Mouse (Mus musculus) ES-CJ7 (cell line): ENCODE measurements around the gene Rex1bd.

Experiments used
- DNase-seq: peaks from one replicate; pipeline ENCODE4 v3.0.0; 2011; ENCODE audit warnings: low read depth, low spot score

Gene Rex1bd

DNA sequence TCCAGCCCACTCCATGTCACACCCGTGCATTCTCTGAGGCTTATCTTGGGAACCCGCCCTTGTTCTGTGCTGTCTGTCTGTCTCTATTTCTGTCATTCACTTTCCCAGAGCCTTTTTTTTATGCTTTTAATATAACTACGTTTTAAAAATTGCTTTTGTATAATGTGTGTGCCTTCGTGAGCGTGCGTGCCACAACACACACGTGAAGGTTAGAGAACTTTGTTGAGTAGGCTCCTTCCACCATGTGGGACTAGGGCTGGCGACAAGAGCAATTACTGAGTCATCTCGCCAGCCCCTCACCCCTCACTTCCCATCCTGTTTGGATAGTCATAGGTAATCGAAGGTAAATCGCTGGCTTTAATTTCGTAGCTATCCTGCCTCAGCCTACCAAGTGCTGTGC lies 4.0 kb downstream of the Rex1bd start:
- peak; percentile 14 for DNase-seq

DNA sequence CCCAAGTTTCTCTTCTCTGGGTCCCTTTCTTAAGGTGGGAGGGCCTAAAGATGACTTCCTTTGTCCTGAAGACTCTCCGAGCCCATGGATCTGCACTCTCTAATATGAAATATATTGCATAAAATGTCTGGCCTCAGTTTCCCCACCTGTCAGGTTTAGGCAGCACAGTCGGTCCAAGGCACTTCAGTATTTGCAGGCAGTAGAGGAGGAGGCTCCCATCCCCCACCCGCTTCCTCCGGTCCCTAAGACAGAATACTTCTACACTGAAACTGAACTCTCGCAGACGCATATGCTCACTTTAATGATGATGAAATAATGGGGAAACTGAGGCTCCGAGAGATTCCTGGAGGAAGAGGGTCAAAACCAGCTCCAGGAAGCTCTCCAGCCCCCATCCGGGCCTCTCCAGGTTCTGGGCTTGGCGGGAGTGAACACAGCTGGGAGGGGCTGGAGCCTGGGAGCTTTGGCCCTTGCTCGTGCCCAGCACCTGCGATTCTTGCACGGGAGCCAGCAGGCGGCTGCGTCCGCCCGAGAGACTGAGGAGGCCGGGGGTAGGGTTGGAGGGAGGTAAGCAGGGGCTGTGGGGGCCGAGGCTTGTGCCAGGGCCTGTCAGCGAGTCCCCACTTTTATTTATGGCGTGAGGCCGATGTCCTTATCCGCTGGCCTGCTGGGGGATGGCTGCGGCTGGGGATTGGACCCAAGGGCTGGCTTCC lies 4.6 kb downstream of the Rex1bd start:
- DNase-seq, result peak; percentile 27

DNA sequence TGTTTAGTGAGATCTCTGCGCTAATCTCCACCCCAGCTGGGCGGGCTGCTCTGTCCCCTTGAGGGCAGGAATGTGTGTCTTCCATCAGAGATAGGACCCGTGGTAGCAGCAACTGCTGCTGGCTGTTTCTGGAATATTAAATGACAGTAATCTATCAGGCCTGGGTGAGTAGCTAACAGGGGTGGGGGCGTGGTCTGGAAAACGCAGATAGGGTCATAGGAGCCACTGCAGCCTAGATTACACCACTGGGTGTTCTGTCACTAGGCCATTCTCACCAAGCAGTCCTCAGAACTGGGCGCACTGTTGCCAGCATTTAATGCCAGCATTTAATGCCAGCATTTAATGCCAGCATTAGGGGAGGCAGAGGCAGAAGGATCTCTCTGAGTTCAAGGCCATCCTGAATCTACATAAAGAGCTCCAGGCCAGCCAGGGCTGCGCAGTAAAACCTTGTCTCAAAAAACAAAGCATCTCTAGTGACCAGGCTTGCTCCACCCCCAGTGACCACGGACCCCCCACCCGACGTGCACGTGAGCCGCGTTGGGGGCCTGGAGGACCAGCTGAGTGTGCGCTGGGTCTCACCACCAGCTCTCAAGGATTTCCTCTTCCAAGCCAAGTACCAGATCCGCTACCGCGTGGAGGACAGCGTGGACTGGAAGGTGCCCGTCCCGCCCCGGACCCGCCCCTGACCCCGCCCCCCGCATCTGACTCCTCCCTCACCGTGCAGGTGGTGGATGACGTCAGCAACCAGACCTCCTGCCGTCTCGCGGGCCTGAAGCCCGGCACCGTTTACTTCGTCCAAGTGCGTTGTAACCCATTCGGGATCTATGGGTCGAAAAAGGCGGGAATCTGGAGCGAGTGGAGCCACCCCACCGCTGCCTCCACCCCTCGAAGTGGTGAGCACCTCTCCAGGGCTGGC lies 5.9 kb downstream of the Rex1bd start:
- peak; percentile 69 for DNase-seq

DNA sequence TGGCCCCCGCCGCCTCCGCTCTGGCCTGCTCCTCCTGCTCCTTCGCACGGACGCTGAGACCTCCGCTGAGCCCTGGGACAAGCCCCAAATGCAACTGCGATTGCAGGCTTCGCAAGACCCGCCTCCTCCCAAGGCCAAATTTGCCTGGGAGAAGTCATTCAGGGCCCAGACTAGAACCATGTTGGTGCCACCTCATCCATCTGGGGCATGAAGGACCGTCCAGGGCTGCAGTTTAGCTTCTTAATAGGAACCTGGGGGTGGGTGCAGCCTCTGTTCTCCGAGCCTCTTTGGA lies 10.8 kb downstream of the Rex1bd start:
- DNase-seq, result peak; percentile 26

DNA sequence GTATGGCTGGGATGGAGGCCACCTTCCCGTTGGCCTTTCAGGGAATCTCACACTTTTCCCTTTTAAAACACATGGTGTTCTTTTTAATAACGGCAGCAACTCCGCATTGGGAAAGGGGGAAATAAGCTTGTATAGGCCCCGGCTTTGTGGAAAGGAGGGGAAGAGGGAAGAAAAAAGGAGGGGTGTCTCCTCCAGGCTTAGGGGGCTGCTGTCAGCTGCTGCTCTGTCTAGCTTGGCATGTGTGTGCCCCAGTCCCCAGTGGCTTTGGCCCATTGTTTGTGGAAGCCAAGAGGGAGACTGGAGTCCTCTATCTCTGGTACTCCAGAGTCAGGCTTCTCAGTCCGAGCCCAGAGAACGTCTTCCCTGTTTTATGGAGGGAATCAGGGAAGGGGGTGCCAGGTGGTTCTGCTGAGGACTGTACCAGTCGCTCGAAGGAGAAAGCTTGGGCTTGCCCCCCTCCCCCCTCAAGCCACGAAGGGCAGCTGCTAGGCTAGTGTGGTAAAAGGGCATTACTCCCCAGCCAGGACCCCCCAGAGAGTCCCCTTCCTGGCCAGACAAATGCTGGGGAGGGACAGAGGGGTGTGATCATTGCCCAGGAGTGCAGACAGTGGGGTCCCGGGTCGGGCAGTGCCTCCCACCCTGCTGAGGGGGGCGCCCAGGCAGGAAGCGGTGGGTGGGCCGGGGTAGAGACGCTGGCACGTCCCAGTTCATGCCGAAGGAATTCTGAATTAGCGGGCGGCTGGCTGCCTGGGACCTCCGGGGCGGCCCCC lies 11.4 kb downstream of the Rex1bd start:
- DNase-seq, result no peak

DNA sequence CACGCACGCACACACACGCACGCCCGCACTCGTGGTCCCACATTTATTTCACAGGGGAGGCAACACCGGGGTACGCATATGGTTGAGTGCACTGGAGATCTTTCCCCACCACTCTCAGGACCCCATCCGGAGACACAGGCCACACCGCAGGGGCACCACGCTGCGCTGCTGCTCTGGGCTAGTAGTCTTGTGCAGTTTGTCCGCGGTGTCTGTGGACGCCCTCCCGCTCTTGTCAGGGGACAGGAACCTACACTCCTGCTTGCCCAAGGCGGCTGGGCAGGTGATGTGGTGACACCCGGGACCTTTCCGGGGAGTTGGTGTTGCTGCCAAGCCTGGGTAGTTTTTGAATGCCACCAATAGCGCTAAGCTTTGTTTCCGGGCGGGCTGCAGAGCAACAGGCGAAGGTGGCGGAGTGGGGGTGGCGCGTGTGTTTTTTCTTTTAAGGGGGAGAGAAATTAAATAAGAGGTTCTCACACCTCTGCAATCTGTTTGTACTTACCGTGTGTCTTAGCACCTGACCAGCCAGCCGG lies 12.1 kb downstream of the Rex1bd start:
- peak; percentile 36 for DNase-seq

DNA sequence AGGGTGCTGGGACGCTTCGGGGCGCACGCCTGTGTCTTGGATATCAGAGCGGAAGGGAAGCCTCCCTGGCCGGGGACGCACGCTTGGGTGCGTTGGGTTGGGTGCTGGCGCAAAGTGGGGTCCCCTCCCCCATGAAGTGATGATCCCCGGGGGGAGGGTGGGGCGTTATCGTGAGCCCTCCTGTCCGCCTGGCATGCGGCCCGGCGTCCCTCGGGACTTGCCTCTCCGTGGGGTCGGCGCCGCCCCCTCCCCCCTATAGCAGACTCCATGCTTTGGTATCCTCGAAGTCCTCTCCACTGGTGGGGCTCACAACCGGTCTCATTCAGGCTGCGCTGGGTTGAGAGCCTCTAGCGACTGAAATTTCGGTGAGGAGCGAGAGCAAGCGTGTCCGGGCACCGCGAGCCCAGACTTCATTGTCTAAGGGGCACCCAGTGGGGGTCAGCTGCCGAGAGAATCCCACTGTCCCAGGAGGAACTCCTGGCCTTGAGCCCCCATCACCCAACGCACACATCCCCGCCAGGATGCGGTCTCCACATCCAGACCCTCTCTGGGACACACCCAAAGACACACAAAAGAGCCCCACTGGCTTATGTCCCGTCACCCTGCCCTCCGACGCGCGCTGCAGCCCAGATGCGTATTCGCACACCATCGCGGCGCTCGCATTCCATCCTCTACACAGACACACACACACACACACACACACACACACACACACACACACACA lies 12.7 kb downstream of the Rex1bd start:
- DNase-seq, result peak; percentile 54

DNA sequence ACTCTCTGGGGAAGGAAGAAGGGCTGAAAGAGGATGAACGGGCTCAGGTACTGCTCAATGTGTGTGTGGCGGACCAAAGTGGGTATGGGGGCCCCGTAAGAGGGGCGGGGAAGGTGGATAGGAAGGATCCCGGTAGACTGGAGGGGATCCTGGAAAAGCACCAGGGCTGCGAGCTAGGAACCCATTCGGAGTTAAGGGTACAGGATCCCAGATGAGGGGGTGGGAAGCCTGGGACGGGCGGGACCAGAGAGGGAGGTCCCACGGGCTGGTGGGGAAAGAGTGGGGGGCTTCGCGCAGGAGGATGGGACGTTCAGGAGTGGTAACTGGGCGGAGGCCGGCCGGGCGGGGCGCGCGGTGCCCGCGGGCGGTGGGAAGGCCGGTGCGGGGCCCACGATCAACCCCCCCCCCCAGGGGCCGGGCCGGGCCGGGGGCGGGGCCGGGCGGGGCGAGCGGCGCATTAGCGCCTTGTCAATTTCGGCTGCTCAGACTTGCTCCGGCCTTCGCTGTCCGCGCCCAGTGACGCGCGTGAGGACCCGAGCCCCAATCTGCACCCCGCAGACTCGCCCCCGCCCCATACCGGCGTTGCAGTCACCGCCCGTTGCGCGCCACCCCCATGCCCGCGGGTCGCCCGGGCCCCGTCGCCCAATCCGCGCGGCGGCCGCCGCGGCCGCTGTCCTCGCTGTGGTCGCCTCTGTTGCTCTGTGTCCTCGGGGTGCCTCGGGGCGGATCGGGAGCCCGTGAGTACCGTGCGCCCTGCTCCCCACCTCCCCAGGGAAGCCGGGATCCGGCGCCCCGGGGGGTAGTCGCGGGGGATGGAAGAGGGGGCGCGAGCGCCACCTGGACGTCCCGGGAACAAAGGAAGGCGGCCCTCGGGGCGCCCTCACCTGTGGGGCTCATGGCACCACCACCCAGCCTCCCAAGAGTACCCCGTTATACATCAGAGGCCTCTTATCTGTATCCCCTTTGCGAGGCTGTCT lies 13.6 kb downstream of the Rex1bd start, which contains the start of gene Crlf1:
Gene Crlf1 (plus strand): TSS at position 495 of the 977 bp plus-strand sequence.
- peak; percentile 27 for DNase-seq

DNA sequence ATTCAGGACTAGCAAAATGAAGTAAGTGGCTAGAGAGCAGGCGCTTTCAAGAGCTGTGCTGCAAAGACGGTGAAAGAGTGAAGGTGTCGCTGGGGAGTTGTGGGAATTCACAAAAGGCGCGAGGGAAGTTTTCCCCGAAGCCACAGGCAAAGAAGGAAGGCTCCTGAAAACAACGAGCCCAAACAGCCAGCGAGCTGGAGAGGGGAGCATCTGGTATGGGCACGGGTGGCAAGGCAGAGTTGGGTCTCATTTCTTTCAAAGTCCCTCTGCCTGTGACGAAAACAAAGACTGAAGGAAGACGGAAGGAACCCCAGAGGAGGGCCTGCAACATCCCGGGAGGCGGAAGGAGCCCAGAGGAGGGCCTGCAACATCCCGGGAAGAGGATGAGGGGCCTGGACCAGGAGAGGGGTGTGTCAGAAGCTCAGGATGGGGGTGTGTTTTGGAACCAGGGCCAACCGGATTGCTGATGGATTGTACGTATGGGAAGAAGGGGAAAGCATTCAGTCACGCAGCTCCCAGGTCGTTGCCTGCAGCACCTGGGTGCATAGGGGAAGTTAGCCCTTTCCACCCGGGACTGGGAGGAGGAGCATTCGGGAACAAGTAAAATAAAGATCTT lies 15.6 kb downstream of the Rex1bd start:
- DNase-seq, result peak; percentile 79

DNA sequence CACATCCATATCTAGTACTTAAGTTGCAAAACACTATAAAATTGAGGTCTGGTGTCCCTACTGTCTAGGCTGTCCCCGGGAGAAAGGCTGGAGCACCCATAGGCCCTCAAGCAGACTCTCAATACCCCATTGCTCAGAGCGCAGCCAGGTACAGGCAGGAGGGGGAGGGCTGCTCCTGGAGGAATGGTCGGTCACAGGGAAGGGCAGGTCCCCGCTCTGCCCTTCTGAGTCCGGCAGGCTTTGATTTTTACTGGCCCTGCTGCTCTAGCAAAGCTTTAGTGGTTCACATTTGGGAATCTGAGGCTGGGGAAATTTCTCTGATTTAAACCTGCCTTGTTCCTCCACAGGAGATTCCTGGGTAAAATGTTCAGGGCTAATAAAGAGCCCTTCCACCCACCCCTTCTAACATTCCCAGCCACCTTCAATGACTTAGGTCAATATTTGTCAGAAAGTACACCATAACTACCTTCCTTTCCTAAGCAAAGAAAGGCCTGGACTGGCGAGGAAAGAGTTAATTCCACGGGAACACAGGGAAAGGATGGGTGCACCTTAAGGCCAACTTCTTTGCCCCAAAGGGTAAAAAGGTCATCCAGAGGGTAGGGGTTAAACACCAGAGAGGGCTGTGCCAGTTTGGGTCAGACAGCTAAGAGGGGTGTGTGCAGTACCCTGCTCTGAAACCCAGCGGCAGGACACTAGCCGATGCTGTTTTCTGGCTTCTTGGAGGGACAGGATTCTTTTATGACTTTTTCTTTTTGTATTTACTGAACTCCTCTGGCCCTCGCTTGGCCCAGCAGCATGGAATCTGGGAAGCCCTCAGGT lies 16.3 kb downstream of the Rex1bd start:
- DNase-seq, result no peak

DNA sequence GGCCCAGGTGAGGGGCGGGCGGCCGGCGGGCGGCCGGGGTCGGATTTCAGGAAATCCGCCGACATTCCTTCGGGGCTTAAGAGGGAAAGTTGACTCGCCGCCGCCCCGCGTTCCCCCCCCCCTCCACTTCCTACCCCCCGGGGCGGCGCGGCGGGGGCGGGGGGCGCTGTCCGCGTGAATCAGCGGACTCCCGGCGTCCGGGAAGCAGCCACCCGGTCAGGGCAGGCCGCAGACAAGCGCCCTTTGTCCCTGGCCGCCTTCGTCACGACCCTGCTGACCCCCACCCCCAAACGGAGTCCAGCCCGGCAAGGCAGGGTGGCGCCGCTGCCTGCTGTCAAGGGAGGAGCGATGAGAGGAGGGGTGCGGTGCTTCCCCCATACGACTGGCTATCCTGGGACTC lies 17.0 kb downstream of the Rex1bd start:
- no peak for DNase-seq

DNA sequence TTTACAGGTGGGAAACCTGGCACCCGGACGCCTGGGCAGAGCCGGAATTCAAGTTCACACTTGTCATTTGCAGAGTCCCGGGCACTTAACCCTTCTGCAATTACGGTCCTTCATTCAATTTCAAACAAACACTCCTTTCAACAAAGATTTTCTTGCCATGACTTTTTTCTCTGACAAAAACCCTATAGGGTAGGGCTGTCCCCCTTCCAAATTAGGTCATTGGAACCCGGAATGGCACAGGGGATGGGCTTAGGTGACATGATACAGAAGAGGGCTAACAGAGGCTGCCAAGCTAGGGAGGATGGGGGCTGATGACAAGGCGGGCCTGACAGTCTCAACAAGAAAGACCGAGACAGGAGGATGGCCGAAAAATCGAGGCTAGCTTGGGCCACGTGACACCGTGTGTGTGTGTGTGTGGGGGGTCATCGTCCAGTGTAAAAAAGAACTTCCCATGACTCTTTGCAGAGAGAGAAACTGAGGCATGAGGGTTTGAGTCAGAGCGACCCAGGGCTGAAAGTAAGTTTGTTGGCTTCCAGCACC lies 17.6 kb downstream of the Rex1bd start:
- peak; percentile 24 for DNase-seq

DNA sequence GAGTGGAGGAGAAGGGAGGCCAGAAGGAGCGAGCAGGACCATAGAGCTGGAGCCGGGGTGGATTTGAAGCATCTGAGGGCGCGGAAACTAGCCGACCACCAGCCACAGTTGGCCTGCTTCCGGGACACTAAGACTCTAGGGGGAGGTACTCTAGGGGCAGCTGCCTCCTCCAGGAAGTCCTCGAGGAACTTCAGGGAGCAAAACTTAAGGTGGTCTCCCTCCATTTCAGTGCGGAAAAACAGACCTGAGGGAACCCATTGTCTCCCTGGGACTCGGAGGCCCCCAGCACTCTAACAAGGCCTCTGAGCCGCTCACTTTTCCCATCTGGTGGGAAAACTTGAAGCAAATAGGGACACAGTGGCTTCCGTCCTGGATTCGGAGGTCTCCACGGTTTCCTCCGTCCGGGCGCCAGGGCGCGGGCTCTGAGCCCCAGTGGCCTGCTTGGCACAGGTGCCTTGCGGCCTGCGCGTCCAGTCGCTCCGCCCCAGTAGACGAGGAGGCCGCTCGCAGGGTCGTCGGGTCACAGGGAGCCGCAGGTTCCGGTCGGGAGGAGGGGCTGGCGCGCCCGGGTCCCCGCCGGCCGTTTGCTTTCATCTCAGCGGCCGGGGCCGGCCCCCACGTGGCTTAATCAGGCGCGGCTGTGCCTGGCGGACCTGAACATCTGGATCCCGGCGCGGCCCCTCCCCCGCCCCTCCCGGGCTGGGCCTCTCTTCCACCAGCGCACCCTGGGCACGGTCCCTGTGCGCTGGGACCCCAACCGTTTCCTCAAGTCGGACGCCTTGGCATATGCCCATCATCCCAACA lies 18.4 kb downstream of the Rex1bd start:
- peak; percentile 39 for DNase-seq

DNA sequence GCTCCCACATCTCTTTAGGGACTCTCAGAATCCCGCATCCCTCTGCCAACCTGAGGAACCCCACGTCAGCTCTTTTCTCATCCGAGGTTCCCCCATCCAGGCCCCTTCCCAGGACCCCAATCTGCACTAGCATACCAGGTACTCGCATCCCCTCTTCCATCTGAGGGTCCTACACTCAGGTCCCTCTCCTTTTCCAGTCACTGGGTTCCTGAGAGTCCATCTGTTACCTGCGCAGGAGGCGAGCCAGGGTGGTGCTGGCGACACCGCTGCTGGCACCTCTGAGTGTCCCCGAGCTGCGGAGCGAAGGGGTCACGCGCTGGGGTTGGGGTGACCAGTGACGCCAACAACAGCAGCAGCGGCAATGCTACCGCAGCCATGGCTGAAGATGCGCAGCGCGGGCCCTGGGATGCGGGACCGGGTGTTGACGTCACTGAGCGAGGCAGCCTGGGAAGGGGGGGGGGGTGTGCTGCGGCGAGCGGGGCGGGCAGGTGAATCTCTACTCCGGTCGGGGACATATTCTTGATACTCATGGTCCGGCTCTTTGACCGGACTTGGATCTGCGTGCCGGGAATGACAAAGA lies 19.5 kb downstream of the Rex1bd start, which contains the start of gene Tmem59l:
Gene Tmem59l (minus strand): TSS at position 418 of the 580 bp plus-strand sequence.
- DNase-seq, result no peak

DNA sequence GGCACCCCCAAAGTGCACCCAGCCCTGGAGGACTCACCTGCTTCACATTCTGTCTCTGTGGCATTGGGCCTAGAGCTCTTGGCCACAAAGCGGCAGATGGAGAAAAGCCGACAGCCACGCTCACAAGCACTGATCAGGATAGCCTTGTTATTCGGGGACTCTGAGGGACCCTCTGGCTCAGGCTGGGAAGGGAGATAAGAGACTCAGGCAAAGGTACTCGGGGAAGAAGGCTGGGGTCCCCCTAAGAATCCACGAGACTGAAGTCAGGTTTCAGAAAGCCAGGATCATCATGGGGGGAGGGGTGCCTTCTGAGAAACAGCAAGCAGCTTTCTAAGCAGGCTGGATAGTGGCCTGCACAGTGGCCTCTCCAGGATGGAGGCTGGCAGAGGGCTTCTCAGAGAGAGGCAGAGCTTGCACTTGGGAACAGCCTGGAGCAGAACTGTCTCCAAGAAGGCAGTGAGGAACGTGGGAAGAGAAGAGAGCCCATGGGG lies 20.3 kb downstream of the Rex1bd start:
- no peak for DNase-seq

DNA sequence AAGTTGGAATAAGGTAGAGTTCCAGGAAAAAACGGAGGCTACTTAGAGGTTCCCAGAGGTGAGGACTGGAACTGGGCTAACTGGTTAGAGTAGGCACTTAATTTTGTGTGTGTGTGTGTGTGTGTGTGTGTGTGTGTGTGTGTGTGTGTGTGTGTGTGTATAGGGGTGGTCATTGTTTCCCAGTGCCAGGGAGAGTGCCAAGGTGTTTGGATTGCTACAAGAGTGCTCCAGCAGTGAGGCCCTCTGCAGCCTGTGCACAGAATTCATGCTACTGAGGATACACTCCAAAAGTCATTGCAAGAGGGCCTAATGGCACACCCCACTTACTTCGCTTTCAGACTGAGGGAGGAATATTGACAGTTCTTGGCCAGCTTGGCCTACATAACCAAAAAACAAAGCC lies 23.6 kb downstream of the Rex1bd start:
- DNase-seq, result no peak

DNA sequence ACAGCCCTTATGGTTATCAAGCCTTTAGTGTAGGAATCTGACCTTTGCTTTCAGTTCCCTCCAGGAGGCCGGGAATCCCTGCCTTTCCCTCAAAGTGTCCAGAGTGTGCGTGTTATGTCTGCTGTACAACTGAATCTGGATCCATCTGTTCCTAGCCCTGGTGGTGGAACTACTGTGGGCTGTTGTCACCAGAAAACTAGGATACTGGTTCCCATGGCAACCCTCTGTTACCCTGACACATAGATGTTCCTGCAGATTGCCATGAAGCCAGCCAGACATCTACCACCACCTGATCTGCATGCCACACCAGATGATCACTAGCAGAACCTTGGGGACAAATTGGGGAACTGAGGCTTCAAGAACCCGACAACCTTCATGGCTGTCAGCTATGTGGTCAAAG lies 24.6 kb downstream of the Rex1bd start:
- no peak for DNase-seq
